Mouse (Mus musculus) midbrain, embryonic 16.5 days (tissue): ENCODE results near the gene Fbxw2. TPM values are rescaled to one million over a fixed set of nuclear protein-coding genes. Genes with fewer than 3 reads are reported as not detected.
"Not testable (repeated sequence)": the region's sequence is repeated elsewhere in the genome, so short reads cannot be mapped to it uniquely, and the experiment has no call there.

Source experiments
- ATAC-seq: fragments of 200-750 bp; cut with Nextera tagmentation; 2 replicates; pipeline ENCODE4 v1.8.0; 2017; ENCODE audit warnings: moderate TSS enrichment
- H3K27ac ChIP-seq: fragments of 300-500 bp; sonication (generic); 2 replicates; pipeline ENCODE4 v1.5.1; 2014; ENCODE audit warnings: mild to moderate bottlenecking, low read length, mixed read lengths
- H3K27me3 ChIP-seq: fragments of 300-500 bp; sonication (generic); 2 replicates; pipeline ENCODE4 v1.6.1; 2014; ENCODE audit warnings: low read depth, low read length, mixed read lengths; ENCODE audit not compliant: control insufficient read depth, insufficient read depth
- H3K36me3 ChIP-seq: fragments of 300-500 bp; sonication (generic); 2 replicates; pipeline ENCODE4 v1.6.1; 2014; ENCODE audit warnings: mild to moderate bottlenecking, low read length, moderate library complexity, mixed read lengths; ENCODE audit not compliant: control insufficient read depth, insufficient read depth
- H3K4me1 ChIP-seq: fragments of 300-500 bp; sonication (generic); 2 replicates; pipeline ENCODE4 v1.6.1; 2014; ENCODE audit warnings: mild to moderate bottlenecking, low read length, mixed read lengths; ENCODE audit not compliant: control insufficient read depth, insufficient read depth
- H3K4me2 ChIP-seq: fragments of 300-500 bp; sonication (generic); 2 replicates; pipeline ENCODE4 v1.6.1; 2014; ENCODE audit warnings: mild to moderate bottlenecking, low read length, mixed read lengths
- H3K4me3 ChIP-seq: fragments of 300-500 bp; sonication (generic); 2 replicates; pipeline ENCODE4 v1.5.1; 2014; ENCODE audit warnings: low read depth, mild to moderate bottlenecking, low read length, moderate library complexity, mixed read lengths
- H3K9ac ChIP-seq: fragments of 300-500 bp; sonication (generic); 2 replicates; pipeline ENCODE4 v1.6.1; 2014; ENCODE audit warnings: low read depth, low read length, mixed read lengths
- H3K9me3 ChIP-seq: fragments of 300-500 bp; sonication (generic); replicated peaks from 2 replicates; pipeline ENCODE4 v1.6.1; 2014; ENCODE audit warnings: mild to moderate bottlenecking, low read length, mixed read lengths; ENCODE audit not compliant: control insufficient read depth, poor library complexity, severe bottlenecking
- WGBS: fragments of 180-500 bp; shearing (Covaris S2); extraction: QIAGEN DNeasy Blood & Tissue Kit; methylation state at CpG from one replicate; pipeline ENCODE4 v1.1.7; 2014; 5-methylcytosine and 5-hydroxymethylcytosine counted together
- polyA plus RNA-seq: library from polyadenylated mRNA; unstranded; fragments of >200 nt; fragmentation: Nextera tagmentation; extraction: Ambion mirVana; gene quantifications from 2 replicates; pipeline ENCODE4 v1.2.1, GENCODE M21; 2015

Gene Fbxw2
- polyA plus RNA-seq, 1 experiment from 2014 or later: 102 TPM

DNA sequence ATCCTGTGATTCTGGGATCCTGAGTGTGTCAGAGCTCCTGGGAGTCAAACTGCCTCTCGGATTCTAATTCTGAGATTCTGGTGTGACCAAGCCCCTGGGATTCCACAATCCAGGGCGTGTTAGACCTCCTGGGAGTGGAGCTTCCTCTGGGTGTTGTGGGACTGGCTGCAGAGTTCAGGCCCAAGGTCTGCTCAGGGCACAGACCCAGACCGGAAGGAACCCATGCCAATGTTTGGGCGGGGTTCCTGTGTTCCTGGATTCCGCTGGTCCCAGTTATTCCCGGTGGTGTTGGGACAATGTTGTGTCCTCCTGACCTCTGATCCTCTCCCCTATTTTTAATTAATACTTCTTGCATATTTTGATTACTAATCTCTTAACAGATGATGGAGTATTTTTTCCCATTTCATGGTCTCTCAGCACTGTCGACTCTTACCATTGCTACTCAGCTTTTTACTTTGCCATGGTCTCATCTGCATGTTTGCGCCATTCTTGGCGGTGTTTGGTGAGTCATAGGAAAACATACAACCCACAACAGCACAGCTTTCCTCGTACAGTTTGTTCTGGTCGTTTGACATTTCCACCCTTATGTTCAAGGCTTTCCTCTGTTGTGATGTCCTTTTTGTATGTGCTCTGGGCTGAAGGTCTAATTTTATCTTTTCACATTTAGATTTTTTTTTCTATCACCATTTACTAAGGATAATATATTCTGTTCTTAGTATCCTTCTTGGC lies 17.3 kb upstream of the Fbxw2 start:
- no peak overlapping the region for H3K9ac ChIP-seq
- 86% methylated on average over 11 of the region's 11 CpGs for WGBS

DNA sequence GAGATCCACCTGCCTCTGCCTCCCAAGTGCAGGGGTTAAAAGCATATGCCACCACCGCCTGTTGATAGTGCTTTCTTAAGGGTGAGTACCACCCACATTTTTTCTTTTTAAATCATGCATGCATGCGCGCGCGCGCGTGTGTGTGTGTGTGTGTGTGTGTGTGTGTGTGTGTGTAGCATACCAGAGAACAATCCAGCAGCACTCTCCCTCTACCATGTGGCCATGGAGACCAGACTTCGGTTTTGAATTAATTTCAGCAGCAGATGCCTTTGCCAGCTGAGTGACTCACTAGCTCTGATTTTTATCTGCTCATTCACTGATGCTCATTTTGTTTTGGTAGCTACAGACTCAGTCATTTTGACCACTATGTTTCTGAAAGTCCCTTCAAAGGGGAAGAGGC lies 15.6 kb upstream of the Fbxw2 start:
- H3K4me2 ChIP-seq: no peak overlapping the region
- no peaks in the 10 kb centered on the region for H3K27me3 ChIP-seq
- WGBS: 91% methylated on average over 8 of the region's 8 CpGs
- no peaks in the 10 kb centered on the region for H3K36me3 ChIP-seq
- H3K9ac ChIP-seq: no peak overlapping the region
- no peak for ATAC-seq
- no peak overlapping the region for H3K4me3 ChIP-seq
- H3K4me1 ChIP-seq: no peaks in the 10 kb centered on the region
- H3K27ac ChIP-seq: no peak overlapping the region
- H3K9me3 ChIP-seq: no peaks in the 10 kb centered on the region

More for the DNA sequence above, 17.3 kb upstream of the Fbxw2 start:
- Histone ChIP-seq H3K27me3 (no peaks in the 10 kb centered on the region), H3K9me3 (no peaks in the 10 kb centered on the region), H3K36me3 (no peaks in the 10 kb centered on the region), H3K4me1 (no peaks in the 10 kb centered on the region), H3K27ac (no peak overlapping the region), H3K4me3 (no peak overlapping the region), H3K4me2 (no peak overlapping the region)
- no peak for ATAC-seq

DNA sequence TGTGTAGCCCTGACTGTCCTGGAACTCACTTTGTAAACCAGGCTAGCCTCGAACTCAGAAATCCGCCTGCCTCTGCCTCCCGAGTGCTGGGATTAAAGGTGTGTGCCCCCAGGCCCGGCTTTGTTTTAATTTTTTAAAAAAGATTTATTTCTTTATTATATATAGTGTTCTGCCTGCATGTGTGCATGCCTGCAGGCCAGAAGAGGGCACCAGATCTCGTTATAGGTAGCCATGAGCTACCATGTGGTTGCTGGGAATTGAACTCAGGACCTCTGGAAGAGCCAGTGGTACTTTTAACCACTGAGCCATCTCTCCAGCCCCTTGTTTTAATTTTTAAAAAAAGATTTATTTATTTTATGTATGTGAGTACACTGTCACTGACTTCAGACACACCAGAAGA lies 14.0 kb upstream of the Fbxw2 start:
- ATAC-seq, H3K4me1 ChIP-seq, H3K4me2 ChIP-seq, H3K27me3 ChIP-seq, H3K9me3 ChIP-seq, H3K27ac ChIP-seq, H3K9ac ChIP-seq, H3K36me3 ChIP-seq, H3K4me3 ChIP-seq: not testable (repeated sequence)
- 81% methylated on average over 5 of the region's 5 CpGs for WGBS

DNA sequence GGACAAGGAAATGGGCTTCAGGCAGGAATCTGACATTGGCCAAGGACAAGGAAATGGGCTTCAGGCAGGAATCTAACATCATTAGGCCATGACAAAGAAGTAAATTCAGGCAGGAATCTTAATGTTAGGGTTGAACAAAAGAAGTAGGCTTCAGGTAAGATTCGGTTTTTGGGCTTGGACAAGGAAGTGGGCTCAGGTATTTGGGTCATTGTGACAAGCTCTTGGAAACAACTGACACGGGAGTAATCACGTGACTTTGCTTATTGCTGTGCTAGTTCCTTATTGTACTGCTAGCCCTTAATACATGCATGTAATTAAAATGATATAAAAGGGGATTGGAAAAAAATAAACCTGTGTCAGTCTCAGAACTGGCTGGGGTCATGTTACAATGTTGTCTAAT lies 9.6 kb upstream of the Fbxw2 start:
- Histone ChIP-seq H3K4me3 (no peak overlapping the region), H3K36me3 (no peaks in the 10 kb centered on the region), H3K9me3 (no peaks in the 10 kb centered on the region), H3K4me1 (no peaks in the 10 kb centered on the region), H3K9ac (no peak overlapping the region), H3K27ac (no peak overlapping the region), H3K27me3 (no peaks in the 10 kb centered on the region; the same call in 1 of the 2 replicates), H3K4me2 (no peak overlapping the region)
- ATAC-seq: no peak
- 80% methylated on average over 3 of the region's 3 CpGs for WGBS

DNA sequence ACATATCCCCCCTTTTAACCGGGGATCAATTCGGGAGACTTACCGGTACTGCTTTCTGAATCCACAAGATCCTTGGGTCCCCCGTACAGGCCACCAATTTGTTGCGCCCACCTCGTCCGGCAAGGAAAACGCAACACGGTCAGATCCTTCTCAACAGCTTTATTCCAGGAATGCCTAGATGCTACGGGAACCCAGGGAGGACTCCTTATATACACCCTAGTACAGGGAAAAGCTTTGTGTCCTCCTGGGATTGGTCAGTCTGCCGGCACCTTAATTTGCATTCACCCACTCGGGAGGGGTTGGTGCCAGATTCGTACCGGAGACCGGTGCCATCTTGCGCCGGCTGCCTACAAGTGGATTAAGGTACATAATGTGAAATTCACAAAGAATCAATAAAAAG lies 7.5 kb upstream of the Fbxw2 start:
- H3K9ac ChIP-seq: no peak overlapping the region
- WGBS: 91% methylated on average over 17 of the region's 17 CpGs
- H3K4me2 ChIP-seq: no peak overlapping the region
- no peak for ATAC-seq
- H3K9me3 ChIP-seq: no peaks in the 10 kb centered on the region
- no peak overlapping the region for H3K4me3 ChIP-seq
- no peak overlapping the region for H3K27ac ChIP-seq
- H3K4me1 ChIP-seq: no peaks in the 10 kb centered on the region
- no peaks in the 10 kb centered on the region; the same call in 1 of the 2 replicates for H3K27me3 ChIP-seq
- no peaks in the 10 kb centered on the region for H3K36me3 ChIP-seq

DNA sequence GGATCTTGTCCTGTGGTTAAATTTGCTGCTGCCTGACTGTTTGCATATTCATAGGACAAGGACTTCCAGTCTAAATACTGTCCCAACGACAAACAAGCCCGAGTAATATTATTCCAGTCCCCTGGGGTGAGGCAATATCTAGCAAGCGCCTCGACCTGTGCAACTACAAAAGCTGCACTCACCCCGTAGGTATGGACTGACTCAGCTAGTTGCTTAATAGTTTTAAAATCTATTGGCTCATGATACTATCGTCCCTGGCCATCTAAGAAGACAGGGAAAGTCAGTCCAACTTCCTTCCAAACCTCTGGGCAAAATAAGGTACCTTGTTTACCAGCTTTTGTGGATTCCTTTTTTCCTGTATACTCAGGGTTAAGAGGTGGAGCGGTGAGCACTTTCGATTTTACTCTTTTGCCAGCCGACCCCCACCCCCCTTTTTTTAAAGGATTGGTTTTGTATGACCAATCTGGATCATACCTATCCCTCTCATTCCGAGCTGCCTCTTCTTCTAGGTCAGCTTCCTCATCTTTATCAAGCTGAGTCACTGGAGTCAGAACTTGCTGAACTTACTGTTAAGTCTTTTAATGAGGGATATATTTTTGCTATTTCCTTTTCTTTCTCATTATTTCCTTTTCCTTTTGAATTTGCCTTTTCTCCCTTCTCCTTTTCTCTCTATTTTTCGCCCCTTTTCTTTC lies 6.8 kb upstream of the Fbxw2 start, which contains the start of gene Gm34653:
Gene Gm34653, plus strand, starts transcription at position 242 of the 692 bp plus-strand sequence.
- 65% methylated on average over 11 of the region's 11 CpGs for WGBS
- not testable (repeated sequence) for H3K9me3 ChIP-seq, H3K36me3 ChIP-seq, H3K4me3 ChIP-seq, H3K27ac ChIP-seq, H3K4me2 ChIP-seq, H3K9ac ChIP-seq, H3K27me3 ChIP-seq, H3K4me1 ChIP-seq, ATAC-seq

DNA sequence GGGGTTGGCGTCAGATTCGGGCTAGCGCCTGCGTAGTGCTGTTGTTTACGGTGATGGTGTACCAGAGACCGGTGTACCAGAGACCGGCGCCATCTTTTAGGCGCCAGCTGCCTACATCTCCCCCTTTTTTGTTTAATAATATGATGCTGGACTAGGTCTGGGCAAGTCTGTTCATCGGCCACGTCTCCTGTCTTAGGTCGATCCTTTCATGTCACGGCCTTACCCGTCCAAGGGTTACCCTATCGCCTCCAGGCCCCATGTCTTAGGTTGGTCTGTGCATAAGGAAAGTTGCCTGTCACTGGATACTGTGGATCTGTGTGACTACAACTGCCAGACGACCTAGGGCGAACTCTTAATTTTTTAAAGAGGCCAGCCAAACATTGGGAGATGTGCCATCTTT lies 4.0 kb upstream of the Fbxw2 start:
- 96% methylated on average over 17 of the region's 17 CpGs for WGBS
- not testable (repeated sequence) for H3K27ac ChIP-seq, H3K9ac ChIP-seq, H3K27me3 ChIP-seq, H3K36me3 ChIP-seq, H3K4me1 ChIP-seq, H3K4me2 ChIP-seq, H3K9me3 ChIP-seq, H3K4me3 ChIP-seq, ATAC-seq

DNA sequence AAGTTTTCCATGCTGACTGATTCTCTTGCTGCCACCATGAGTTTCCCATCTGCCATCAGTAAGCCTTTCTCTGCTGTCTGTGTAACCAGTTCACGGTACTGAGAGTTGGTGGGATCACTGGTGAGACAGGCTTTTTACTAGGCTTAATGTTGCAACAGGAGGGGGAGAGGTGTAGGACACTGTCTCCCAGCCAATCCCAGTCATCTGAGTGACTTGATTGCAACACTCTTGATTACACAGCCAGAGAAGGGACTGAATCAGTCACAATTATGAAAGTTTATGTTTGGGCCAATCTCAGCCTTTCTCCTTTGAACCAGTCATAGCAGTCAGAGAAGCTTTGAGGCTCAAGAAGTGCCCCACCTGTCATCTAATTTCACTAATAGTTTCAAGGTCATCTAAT lies 1.9 kb upstream of the Fbxw2 start:
- WGBS: 83% methylated on average over 1 of the region's 1 CpGs
- Histone ChIP-seq H3K4me1 (peaks cover 24% of the 10 kb centered on the region), H3K9me3 (no peaks in the 10 kb centered on the region), H3K36me3 (no peaks in the 10 kb centered on the region), H3K4me2 (no peak overlapping the region), H3K9ac (no peak overlapping the region), H3K27ac (no peak overlapping the region), H3K27me3 (no peaks in the 10 kb centered on the region; the same call in 1 of the 2 replicates), H3K4me3 (no peak overlapping the region)
- no peak for ATAC-seq

DNA sequence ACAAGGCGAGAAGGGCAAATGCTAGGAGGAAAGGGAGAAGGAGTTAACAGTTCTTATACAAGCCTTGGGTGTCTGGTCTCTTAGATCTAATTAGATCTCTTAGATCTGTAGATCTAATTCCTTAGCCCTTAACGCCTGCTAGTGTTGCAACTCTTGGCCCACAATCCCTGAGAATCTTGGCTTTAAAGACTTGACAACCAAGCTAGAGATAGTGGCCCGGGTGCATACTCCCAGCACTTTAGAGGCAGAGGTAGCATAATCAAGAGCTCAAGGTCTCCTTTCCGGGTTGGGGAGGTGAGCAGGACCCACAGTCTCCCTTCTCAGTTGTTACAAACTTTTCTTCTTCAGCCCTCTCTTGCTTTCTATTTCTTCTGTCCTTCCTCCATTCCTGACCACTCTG lies 1.5 kb upstream of the Fbxw2 start:
- Histone ChIP-seq H3K4me1 (peaks cover 24% of the 10 kb centered on the region), H3K36me3 (no peaks in the 10 kb centered on the region), H3K27ac (no peak overlapping the region), H3K4me3 (no peak overlapping the region), H3K27me3 (no peaks in the 10 kb centered on the region; the same call in 1 of the 2 replicates), H3K9ac (no peak overlapping the region), H3K4me2 (no peak overlapping the region), H3K9me3 (no peaks in the 10 kb centered on the region)
- 91% methylated on average over 4 of the region's 4 CpGs for WGBS
- no peak for ATAC-seq
